Mouse (Mus musculus): ENCODE data around the gene Dffa.

The Dffa gene

DNA sequence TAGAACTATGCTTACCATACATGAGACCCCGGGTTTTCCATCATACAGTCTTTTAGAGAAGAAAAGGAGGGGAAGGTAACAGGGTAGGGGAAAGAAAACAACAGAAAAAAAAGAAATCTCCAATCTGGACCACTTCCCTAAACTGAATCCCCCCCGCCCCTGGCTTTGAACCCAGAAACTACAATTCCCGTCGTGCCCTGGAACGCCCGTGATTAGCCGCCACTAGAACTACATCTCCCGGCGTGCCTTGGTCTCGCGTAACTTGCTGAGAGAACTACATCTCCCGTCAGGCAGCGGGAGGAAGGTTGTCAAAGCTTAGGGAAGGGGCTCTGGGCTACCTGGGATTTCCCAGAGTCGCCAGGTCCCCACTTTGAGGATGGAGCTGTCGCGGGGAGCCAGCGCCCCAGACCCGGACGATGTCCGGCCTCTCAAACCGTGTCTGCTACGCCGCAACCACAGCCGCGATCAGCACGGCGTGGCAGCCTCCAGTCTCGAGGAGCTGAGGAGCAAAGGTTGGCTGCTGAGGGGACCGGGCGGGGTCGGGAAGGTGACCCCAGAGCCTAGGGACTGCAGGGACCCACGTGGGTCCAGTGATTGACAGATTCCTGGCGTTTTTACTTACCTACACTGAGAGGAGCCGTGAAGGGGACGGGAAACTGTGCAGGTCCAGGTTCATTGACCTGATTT lies at the start of gene Dffa:
TSS of gene Dffa (plus strand) at position 272 of the 687 bp plus-strand sequence.
- peak; percentile 93 to 95 for DNase-seq

DNA sequence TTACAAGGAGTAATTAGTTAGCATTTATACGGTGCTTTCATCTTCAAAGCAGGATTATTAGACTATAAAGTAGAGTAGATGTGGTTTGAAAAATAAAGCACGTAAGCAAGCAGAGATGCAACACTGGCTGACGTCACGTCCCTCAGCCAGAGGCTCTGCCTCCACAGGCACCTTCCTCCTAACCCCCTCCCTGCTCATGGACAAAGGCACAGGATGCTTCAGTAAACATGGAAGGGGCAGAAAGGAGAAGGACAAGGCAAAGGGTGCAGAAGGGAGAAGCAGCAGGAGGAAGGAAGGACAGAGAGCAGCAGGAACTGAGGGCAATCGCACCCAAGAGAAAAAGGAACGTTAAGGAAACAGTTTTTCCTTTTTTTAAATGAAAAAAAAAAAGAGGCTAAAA lies 48.1 kb upstream of the Dffa start:
- no peak for DNase-seq

DNA sequence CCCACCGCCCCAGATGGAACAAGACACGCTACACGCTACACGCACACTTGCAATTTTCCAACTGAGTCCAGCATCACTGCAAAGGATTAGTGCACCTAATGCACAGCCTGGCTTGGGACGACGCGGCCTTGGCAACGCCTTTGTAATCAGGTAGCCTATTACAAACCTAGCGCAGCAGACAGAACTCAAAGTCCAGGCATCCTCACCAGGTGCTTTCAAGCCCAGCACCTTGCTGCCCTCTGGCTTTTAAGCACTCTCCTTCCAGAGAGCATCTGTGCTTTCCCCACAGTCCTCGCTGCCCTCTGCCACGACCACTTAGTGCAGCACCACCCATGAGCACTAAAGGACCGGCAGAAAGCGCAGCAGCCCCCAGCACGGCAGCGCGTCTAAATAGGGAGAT lies 47.0 kb upstream of the Dffa start:
- DNase-seq = no peak

DNA sequence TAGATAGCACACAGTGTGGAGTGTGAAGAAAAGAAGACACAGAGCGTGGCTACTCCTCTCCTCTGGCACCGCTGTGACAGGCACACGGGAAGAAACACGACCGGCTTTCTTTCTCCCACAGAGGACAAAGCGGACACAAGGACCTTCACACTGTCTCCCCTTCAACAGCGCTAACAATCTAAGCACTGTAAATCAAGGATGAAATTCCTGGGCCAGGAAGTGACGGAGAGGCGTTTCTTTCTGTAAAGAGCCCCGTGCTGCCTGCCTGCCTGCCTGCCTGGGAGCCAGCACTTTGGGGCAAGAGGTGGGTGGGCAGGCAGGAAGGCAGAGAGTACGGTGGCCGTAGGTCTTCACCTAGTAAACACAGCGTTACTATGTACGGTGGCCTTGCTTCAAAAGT lies 46.5 kb upstream of the Dffa start:
- no peak for DNase-seq

DNA sequence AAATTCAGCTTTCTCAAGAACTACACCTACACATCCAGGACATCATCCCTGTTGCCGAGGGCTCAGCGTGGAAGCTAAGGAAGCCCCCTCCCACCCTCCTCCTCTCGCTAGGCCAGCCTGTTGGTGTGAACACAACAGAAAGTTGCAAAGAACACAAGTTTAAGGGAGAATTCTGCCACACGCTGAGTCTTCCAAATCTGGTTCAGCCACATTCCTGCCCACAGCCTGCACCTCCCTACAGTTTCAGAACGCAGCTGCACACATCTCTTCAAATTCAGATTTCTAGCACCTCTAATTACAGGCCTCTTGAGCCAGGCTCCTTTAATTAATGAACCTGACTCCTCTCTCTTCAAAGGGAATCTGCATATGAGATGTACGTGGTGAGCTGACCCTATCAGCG lies 45.6 kb upstream of the Dffa start:
- no peak for DNase-seq

DNA sequence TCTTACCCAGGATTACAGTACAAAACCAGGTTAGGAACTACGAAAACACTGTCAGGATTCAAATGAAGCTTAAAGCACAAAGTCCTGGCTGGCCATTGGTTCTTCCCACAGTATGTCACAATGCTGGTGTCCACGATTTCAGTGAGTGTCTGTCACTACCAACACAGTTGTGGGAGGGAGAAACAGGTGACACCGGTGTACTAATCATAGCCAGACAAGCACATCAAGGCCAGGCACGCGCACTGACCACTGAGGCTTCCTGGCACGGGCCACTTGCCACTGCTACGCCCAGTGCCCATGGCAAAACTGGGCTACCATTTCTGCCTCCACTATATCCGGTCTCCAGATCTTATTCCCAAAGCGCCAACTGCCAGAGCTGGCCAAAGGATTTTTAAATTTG lies 44.2 kb upstream of the Dffa start:
- DNase-seq = no peak

DNA sequence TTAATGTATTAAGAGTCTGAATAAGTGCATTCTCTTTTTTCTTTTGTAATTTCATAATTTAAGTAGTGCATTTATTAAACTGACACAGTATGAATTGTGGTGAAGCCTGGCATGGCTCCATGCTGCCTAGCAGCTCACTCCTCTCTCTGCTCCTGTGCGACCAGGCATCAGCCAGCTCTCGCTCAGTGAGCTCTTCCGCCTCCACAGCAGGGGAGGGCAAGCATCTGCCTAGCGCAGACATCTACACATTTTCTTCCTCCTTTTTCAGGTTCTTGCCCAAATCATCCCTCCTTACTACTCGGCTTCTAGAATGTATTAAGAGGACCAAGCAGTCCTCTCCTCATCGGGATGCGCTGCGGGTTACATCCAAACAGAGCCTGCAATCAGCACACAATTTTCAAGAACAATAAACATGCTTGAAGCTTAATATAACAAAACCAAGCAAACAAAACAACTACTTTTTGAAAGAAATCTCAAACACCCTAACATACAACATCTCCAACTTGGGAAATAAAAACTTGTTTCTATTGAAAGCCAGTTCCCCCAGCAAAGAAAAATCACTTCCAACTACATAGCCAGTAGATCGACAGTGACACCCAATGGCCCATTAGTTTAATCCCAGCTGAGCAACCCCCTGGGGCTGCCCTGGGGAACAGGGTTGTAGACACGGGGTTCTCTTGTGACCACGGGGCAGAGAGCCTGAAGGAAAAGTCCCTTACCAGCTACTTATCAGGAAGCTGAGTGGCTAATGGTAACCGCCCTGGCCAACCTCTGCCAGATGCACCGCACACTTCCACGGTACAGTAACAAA lies 43.1 kb upstream of the Dffa start:
- DNase-seq = peak in 1 of 2 experiments; percentile 3

DNA sequence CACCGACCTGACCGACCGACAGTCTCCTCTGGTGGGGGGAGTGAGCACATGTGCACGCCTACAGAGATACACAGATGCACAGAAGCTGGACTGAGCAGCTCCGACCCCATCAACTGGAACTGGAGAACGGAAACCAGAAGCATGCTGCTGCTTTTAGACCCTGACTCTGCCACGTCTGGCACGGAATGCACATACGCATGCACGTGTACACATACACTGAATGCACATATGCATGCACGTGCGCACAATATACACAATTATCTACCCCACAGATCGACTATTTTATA lies 42.6 kb upstream of the Dffa start:
- no peak for DNase-seq

DNA sequence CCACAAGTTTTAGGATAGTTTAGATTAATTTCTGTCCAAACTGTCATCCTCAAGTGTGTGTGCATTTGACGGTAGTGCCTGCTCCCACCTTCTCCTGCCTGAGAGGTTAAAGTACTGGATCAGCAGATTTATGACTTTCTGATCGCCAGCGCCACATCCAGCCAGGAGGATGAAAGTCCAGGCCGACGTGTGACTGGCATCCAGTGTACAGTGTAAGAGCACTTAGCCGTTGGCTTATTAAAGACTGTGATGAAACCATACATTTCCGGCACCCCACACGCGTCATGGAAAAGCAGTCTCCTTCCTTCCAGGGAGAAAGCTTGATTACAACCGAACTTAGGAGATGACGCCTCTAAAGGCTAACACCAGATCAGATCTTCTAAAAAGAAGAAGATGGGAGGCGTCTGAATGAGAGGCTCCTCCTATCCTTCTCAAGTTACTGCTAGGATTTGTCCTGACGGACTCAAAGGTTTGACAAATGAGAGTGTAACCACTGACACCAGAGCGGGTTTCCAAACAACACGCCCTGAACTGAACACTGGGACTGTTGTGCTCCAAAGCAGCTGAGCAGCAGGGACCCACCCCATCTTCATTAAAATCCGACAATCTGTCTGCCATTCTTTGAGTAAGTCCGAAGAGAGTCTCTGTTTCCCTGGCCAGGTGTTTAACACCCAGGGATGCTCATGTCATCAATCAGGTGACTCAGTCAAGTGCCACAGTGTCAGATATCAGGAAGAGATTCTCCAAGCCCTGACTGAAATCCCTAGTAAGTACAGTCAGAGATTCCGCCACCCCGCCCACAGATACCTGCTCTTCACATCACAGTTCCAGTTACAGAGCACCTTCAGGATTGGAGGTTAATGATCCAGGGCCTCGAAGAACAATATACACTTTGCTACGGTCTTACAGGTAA lies 41.3 kb upstream of the Dffa start:
- DNase-seq = no peak

DNA sequence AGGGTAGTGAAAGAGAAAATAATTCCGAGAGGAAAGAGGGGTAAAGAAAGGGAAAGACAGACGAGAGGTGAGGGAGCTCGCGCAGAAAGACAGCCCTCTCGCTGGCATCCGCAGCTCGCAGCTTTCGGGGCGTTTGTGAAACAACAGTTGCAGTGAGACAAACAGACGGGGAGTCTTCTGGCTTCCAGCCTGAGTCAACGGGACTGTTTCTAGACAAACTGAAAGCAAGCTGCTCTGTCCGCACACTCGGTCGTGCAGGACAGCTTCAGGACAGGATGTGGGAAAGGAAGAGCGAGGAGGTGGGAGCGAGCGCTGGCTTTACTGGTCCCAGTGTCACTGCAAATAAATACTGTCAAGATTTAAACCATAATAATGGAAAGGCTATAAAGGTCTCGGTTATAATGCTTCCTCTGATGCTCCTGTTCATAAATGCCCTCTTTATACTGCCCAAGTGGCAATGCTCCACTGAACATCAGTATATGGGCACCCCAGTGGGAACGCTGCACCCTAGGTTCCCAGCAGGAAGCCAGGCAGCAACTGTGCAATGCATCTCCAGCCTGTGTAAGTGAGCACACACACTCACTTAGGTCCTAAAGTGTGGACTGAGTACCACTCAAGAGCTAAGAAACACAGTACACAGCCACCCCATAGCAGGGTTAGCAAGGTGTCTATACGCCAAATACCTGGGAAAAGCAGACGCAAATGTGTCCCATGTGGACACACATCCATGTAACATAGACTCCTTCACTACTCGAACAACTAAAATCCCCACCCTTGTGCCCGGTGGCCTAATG lies 39.7 kb upstream of the Dffa start:
- no peak for DNase-seq

DNA sequence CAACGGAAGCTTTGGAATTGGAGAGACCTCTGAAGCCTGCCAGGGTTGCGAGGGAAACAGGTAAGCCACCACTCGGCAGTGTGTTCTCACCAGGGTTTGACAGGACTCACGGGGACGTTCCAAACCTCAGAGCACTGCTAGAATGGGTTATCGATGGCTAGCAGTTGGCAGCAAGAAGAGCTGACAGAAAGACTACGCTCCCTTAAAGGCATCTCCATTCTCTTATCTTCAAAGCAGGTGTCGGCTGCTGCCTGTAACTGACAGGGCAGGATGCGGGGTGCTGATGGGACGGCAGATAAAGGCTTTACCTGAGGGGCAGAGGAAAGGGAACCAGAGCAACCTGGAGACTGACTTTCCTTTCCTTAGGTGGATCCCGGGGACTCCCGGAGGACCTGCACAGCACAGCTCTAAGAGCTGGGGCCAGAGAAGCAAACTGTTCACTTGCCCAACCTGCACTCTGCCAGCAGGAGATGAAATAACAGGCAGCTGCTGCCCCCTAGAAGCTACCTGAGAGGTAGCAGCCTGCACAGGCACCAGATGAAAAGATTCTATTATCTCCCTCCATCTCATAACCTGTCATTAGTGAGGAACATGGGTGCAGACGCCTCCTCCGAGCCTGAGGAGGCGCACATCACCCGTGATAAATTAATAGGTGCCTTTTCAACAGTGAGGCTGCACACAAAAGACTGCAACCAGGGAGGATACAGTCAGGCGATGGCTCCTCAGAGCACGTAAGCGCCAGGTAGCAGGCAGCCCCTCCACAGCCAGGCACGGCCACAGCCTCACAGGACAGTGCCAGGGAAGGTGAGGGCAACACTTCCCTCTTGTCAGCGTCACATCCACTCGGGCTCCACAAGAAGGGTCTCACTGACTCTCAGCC lies 37.0 kb upstream of the Dffa start:
- DNase-seq = no peak

DNA sequence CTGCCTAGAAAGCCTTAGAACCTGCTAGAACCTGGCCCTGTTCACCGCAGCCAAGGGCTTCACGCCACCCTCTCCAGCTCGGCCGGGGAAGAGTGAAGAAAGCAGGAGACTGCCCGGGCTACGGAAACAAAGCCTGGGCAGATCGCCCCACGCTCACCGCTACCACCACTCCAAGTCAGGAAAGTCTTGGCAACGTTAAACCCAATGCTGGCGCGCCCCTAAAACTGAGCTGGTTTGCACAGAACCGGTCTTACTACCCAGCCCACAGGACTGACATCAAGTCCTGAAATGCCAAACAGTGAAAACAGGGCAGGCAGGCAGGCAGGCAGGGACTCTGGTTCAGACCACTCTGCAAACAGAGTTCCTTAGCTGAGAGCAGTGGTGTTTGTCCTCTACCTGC lies 28.9 kb upstream of the Dffa start:
- DNase-seq = no peak

DNA sequence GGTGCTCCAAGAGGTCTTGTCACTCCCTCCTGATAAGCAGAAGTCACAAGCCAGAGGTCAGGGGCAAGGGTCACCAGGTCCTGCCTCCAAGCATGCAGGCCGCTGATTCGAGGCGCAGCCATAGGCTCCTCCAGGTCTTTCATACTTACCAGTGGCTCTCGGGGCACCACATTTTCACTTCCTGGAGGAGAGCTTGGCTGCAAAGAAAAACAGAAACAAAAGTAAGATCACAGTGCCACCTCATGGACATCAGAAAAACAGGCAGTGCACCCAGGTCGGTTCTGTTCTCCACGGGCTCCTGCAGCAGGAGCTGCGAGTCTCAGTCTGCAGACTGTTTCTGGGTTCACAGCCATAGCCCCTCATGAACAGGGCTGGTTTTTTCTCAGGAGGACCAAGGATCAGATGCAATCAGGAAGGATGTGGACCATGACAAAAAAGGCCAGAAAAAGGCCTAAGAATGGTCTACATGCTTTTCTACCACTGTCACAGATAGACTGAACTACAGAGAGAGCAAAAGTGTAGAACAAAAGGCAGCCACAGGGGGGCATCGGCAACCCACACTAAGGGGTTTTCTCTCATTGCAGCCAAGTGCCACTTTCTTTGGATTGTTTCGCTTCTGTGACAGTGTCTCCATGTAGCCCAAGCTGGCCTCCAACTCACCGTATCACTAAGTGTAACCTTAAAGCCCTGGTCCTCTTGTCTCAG lies 27.9 kb upstream of the Dffa start:
- peak; percentile 74 for DNase-seq

DNA sequence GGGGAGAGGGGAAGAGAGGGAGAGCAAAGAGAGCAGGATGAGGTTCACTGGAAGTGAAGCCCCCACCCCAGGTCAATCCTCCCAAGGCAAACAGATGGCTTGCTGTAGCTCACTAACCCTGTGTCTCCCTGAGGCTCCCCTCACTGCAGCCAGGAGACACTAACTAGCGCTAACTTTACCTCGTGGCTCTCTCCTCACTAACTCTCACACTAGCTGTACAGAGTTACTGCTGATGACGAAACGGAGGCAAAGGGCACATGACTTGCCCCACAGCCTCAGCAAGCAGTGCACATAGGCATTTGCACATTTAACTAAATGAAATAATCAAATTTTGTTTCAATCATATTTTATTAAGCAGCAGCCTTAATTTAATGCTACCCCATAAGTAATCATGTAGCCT lies 25.7 kb upstream of the Dffa start:
- DNase-seq = no peak

DNA sequence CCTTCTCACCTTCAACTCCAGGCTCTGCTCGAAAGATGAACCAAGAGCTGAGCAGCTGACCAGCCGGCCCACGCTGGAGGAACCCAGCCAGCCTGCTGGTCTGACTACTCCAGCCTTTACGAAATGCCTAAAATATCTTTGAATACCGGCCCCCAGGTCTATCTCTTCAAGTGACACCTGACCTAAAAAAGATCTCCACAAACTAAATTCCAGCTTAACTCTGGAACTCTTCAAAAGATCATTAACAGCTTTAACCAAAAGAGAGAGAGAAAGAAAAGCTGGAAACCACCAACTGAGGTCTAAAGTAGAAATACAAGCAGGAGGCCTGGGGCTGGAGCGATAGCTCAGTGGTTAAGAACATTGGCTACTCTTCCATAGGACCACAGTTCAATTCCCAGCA lies 24.3 kb upstream of the Dffa start:
- no peak for DNase-seq

DNA sequence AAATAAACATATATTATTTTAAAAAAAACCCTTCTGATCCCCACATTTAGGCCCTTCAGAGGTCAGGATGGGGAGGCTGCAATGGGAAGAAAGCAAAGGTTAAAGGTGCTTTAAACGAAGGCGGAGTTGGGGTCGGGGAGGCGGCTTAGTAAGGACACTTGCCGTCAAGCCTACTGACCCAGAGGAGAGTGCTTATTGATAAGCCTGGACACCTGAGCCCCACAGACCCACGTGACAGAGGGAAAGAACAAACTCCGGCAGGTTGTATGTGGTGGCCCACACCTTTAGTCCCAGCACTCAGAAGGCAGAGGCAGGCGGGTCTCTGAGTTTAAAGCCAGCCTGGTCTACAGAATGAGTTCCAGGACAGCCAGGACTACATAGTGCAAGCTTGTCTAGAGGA lies 23.8 kb upstream of the Dffa start:
- DNase-seq = no peak

DNA sequence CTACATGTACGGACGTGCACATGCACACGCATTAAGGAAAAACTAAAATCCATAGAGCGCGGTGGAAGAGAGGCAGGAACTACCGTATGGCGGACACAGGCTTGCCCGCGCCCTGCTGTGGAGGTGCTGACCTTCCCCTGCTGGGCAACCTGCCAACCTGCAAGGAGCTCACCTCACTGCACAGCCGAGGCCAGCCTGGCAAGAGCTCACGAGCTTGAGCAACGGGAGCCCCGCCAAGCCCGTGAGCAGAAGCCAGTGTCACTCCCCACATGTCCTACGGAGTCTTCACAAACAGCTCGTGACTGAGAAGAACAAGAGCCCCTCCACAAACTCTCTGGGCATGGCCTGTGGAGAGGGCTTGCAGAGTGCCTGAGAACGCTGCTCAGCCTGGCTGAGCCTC lies 22.4 kb upstream of the Dffa start:
- DNase-seq = no peak

DNA sequence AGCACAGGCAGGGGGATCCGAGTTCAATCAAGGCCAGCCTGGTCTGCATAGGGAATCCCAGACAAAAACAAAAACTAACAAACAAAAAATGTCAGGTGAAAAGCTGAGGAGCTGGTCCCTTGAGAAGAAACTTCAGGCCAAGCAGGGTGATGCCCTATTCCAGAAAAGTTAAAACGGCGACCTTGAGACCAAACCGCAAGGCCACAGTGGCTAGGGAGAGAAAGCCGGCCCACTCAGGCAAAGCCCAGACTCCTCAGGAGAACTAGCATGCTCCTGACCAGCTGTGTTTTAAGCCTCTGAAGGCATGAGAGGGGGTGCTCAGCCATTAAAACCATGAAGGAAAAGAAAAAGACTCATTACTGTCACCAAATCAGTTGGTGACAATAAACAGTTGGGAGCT lies 18.6 kb upstream of the Dffa start:
- DNase-seq = no peak

DNA sequence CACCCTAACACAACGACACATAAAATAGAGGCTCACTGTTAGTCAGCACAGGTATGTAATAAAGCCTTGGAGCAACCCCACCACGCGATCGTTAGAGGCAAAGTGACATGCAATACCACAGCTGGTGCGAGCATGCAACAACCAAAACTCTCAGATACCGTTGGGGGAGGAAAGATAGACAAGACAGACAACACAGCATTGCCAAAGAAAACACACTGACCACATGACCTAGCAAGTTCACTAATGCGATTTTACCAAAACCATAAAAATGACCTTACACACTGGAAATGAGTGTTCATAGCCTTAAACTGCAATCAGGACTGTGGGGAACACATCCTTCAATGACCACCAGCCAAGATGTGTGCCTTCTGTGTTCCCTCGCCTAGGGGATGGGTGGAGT lies 12.6 kb upstream of the Dffa start:
- no peak for DNase-seq

DNA sequence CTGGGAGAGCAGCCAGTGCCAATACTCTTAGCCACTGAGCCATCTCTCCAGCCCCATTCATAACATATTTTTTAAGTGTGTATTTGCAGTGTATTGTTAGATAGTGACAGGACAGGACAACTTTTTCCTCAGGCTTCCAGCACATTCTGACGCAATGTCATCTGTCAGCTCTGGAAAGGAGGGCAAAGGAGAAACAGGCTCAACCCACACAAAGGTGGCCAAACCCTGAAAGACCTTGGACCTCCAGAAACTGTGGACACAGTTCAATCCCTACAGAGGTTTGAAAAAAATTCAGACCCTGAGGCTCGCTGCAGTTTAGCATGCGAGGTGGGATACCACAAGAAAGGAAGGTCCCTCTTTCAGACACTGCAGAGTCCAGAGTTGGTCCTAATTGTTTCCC lies 6.0 kb upstream of the Dffa start:
- DNase-seq = no peak

DNA sequence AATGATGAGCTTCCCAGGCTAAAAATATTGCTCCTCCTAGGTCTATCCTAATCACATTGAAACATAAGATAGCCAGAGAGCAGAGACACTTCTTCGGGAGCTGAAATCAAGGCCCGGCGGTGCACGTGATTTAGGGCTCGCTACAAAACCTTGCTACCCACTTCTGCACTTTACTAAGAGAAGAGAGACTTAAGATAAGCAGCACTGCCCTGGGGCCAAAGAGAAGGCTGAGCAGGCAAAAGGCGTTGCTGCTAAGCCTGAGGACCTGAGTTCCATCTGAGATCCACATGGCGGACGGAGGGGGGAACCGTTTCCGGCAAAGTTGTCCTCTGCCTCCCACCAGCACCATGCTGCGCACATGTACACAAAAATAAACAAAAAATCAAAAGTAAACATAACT lies 5.4 kb upstream of the Dffa start:
- DNase-seq = no peak
